Mouse (Mus musculus) liver, embryonic 14.5 days (tissue): ENCODE measurements at regions not wholly inside any gene's neighbourhood (a gene's known extent, or its start where the extent isn't known, plus 50 kb on each side); places are given as distances from the start of the nearest gene placed in this dataset.

Source experiments
- CTCF ChIP-seq: IDR thresholded peaks from 2 replicates; pipeline ENCODE4 v1.5.1; 2016; ENCODE audit warnings: antibody characterized with exemption, low read depth, control low read depth
- EP300 ChIP-seq: IDR thresholded peaks from 2 replicates; pipeline ENCODE4 v1.6.1; 2016; ENCODE audit warnings: antibody characterized with exemption, low read depth

DNA sequence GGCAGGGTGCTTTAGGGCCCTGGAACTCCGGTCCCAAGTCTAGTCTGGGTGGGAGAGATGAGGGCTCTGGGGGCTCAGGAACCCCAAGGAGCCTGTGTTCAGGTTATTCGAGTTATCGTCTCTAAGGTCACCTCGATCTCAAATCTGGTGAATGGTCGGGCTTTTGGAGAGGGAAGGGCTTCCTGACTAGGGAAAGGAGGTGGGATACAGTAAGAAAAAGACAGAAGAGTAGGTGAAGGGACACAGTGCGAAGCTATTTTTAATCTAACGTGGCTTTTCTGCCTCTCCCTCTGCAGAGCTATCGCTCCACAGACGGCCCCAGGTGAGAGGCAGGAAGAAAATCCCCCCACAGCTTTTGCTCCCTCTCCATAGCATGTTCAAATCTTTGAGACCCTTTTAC is 81.8 kb upstream of the Hsd17b12 start:
- TF ChIP-seq CTCF: no peak
- TF ChIP-seq EP300: no peak
